Mouse (Mus musculus) forebrain, embryonic 13.5 days (tissue): ENCODE results near the gene Olfr1046. TPM values are rescaled to one million over a fixed set of nuclear protein-coding genes. Genes with fewer than 3 reads are reported as not detected.

ENCODE experiments used
- polyA plus RNA-seq: library from polyadenylated mRNA; unstranded; fragments of >200 nt; fragmentation: Nextera tagmentation; extraction: Ambion mirVana; gene quantifications from 2 replicates; pipeline ENCODE4 v1.2.1, GENCODE M21; 2015

Olfr1046 gene
- polyA plus RNA-seq, 1 experiment from 2014 or later: not detected

Other genes starting within 250 kb of the Olfr1046 start
- gene Olfr1029, start 245.4 kb downstream of the Olfr1046 start, polyA plus RNA-seq: not detected in 2 replicates
- gene Olfr1030, start 240.0 kb downstream of the Olfr1046 start, polyA plus RNA-seq: not detected in 2 replicates
- gene Olfr1031, start 229.0 kb downstream of the Olfr1046 start, polyA plus RNA-seq: not detected in 2 replicates
- gene Olfr1032, start 213.8 kb downstream of the Olfr1046 start, polyA plus RNA-seq: not detected in 2 replicates
- not detected in 2 replicates for gene Olfr1033, start 198.7 kb downstream of the Olfr1046 start, polyA plus RNA-seq
- gene Olfr1034, start 173.5 kb downstream of the Olfr1046 start, polyA plus RNA-seq: not detected in 2 replicates
- gene Olfr1036, start 145.3 kb downstream of the Olfr1046 start, polyA plus RNA-seq: not detected in 2 replicates
- not detected in 2 replicates for gene Olfr1037, start 131.9 kb downstream of the Olfr1046 start, polyA plus RNA-seq
- not detected in 2 replicates for gene Olfr1039, start 83.4 kb downstream of the Olfr1046 start, polyA plus RNA-seq
- not detected in 2 replicates for gene Olfr1040, start 72.6 kb downstream of the Olfr1046 start, polyA plus RNA-seq
- not detected in 2 replicates for gene Olfr1042, start 57.5 kb downstream of the Olfr1046 start, polyA plus RNA-seq
- not detected in 2 replicates for gene Olfr1043, start 51.8 kb downstream of the Olfr1046 start, polyA plus RNA-seq
- gene Olfr1044, start 41.5 kb downstream of the Olfr1046 start, polyA plus RNA-seq: not detected in 2 replicates
- not detected in 2 replicates for gene Olfr52, start 33.6 kb downstream of the Olfr1046 start, polyA plus RNA-seq
- not detected in 2 replicates for gene Olfr1045, start 16.3 kb downstream of the Olfr1046 start, polyA plus RNA-seq
- not detected in 2 replicates for gene Olfr1047, start 12.1 kb upstream of the Olfr1046 start, polyA plus RNA-seq
- gene Olfr1048, start 21.0 kb upstream of the Olfr1046 start, polyA plus RNA-seq: not detected in 2 replicates
- gene Olfr1049, start 39.0 kb upstream of the Olfr1046 start, polyA plus RNA-seq: not detected in 2 replicates
- not detected in 2 replicates for gene Olfr1051, start 59.8 kb upstream of the Olfr1046 start, polyA plus RNA-seq
- gene Olfr1052, start 73.1 kb upstream of the Olfr1046 start, polyA plus RNA-seq: not detected in 2 replicates
- gene Olfr1053, start 96.0 kb upstream of the Olfr1046 start, polyA plus RNA-seq: not detected in 2 replicates
- not detected in 2 replicates for gene Olfr1054, start 116.1 kb upstream of the Olfr1046 start, polyA plus RNA-seq
- gene Olfr1055, start 131.0 kb upstream of the Olfr1046 start, polyA plus RNA-seq: not detected in 2 replicates
- gene Olfr1056, start 143.2 kb upstream of the Olfr1046 start, polyA plus RNA-seq: not detected in 2 replicates
- not detected in 2 replicates for gene Olfr1057, start 159.1 kb upstream of the Olfr1046 start, polyA plus RNA-seq
- gene Olfr1058, start 169.2 kb upstream of the Olfr1046 start, polyA plus RNA-seq: not detected in 2 replicates
- gene Olfr1061, start 194.7 kb upstream of the Olfr1046 start, polyA plus RNA-seq: not detected in 2 replicates
- not detected in 2 replicates for gene Olfr1062, start 207.4 kb upstream of the Olfr1046 start, polyA plus RNA-seq
- gene Olfr1065, start 231.3 kb upstream of the Olfr1046 start, polyA plus RNA-seq: not detected in 2 replicates
- gene Olfr1066, start 237.0 kb upstream of the Olfr1046 start, polyA plus RNA-seq: not detected in 2 replicates